Comparison of ENCODE assay signal across 24 mouse cellular contexts in the genomic region with DNA sequence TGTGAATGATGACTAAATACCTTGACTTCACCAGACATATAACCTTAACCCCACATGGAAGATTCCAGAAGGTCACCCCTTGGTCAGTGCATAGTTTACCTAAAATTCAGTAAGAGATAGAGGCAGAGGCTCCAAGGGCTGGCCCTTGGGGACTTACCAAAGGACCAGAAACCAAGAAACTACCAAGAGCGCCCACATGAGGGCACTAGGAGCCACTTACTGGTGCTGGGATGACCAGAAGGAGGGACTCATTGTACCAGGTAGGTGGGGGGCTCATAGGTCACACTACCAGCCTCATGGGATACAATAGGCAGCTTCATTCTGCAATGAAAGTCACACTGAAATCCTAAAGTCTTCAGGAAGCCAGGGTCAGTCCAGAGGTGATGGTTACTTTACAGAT.
DNase-seq lines count a peak whose midpoint lies in the region; ATAC-seq and TF ChIP-seq lines count a peak whose summit lies in the region.
"Had no signal": no experiment of that assay in that cellular context is flagged by ENCODE, and none has a peak within 500 bp of the region (broad histone marks: within the 10 kb centered on the region; RNA-seq: fewer than 3 reads in every experiment).

No protein-coding gene starts in this region.

- no peaks in the 10 kb centered on the region for H3K9me3 ChIP-seq in midbrain, postnatal 0 days (ENCODE audit: low read length)
- no peaks in the 10 kb centered on the region for H3K9me3 ChIP-seq in midbrain, embryonic 13.5 days
- H3K9me3 ChIP-seq: embryonic facial prominence, embryonic 10.5 days; embryonic facial prominence, embryonic 13.5 days; forebrain, embryonic 12.5 days; forebrain, embryonic 15.5 days; heart, embryonic 10.5 days; hindbrain, embryonic 12.5 days; hindbrain, embryonic 15.5 days had no signal

- H3K4me1 ChIP-seq in cerebellum, adult 2 months (ENCODE audit: control insufficient read depth, insufficient read depth, low read length): peaks cover 11% of the 10 kb centered on the region
- H3K4me1 ChIP-seq in midbrain, postnatal 0 days (ENCODE audit: insufficient read depth, low read length): no peaks in the 10 kb centered on the region
- 0 out of 2 replicates have a peak, but pooled peaks cover 8% of the 10 kb centered on the region for H3K4me1 ChIP-seq in midbrain, embryonic 13.5 days (replicated peaks)
- H3K4me1 ChIP-seq: embryonic facial prominence, embryonic 10.5 days; embryonic facial prominence, embryonic 13.5 days; forebrain, embryonic 12.5 days; heart, embryonic 10.5 days; heart, embryonic 13.5 days; hindbrain, embryonic 12.5 days had no signal

- no peak for DNase-seq in cerebellum, adult 2 months
- DNase-seq in cerebellum, postnatal 4 days (ENCODE audit: low spot score in 2 of 2): no peak
- DNase-seq in layer of hippocampus, adult 2 months (ENCODE audit: low spot score in 2 of 2): no peak
- DNase-seq in layer of hippocampus, postnatal 36 days: no peak
- DNase-seq in midbrain, postnatal 0 days (ENCODE audit: low spot score): no peak
- no peak for DNase-seq in right cerebral cortex, postnatal 36 days (ENCODE audit: low spot score in 2 of 2)
- DNase-seq: adrenal gland, adult 8-10 months; adrenal gland, postnatal 25 days; cerebellum, adult 8-10 months; embryo, embryonic 11 days; gastrocnemius, postnatal 25 days; heart, adult 2 months; heart, postnatal 14 days had no signal

- TF ChIP-seq CTCF in cerebellum, adult 2 months (IDR thresholded peaks at IDR 0.05; ENCODE audit: borderline replicate concordance, insufficient read depth, low read depth, low read length): 0 out of 2 replicates have a peak, but pooled peaks have one; percentile 11
- peak; percentile 65 for TF ChIP-seq CTCF in layer of hippocampus, adult 2 months (conservative IDR thresholded peaks at IDR 0.05)
- TF ChIP-seq CTCF in midbrain, postnatal 0 days (IDR thresholded peaks at IDR 0.05): peak; percentile 11; the same call in 1 of the 2 replicates

- H3K4me3 ChIP-seq in cerebellum, adult 2 months (replicated peaks; ENCODE audit: insufficient read depth, low read depth, low read length): no peak overlapping the region
- H3K4me3 ChIP-seq in layer of hippocampus, adult 2 months: no peak overlapping the region
- no peak overlapping the region for H3K4me3 ChIP-seq in midbrain, postnatal 0 days (ENCODE audit: low read depth, low read length)
- no peak overlapping the region for H3K4me3 ChIP-seq in midbrain, embryonic 13.5 days (replicated peaks)
- H3K4me3 ChIP-seq: embryonic facial prominence, embryonic 10.5 days; embryonic facial prominence, embryonic 13.5 days; erythroblast, embryonic 14.5 days; forebrain, embryonic 12.5 days; forebrain, embryonic 15.5 days; heart, adult 2 months; heart, embryonic 10.5 days; heart, embryonic 13.5 days; hindbrain, embryonic 12.5 days; hindbrain, embryonic 15.5 days had no signal

- H3K9ac ChIP-seq in midbrain, postnatal 0 days (replicated peaks; ENCODE audit: low read length, poor library complexity, severe bottlenecking): no peak overlapping the region
- no peak overlapping the region for H3K9ac ChIP-seq in midbrain, embryonic 13.5 days (replicated peaks)
- H3K9ac ChIP-seq: embryonic facial prominence, embryonic 13.5 days; forebrain, embryonic 12.5 days; forebrain, embryonic 15.5 days; heart, embryonic 13.5 days; hindbrain, embryonic 12.5 days; hindbrain, embryonic 15.5 days had no signal

- H3K27ac ChIP-seq in cerebellum, adult 2 months (ENCODE audit: insufficient read depth, low read length): no peak overlapping the region
- no peak overlapping the region for H3K27ac ChIP-seq in layer of hippocampus, adult 2 months
- H3K27ac ChIP-seq in midbrain, postnatal 0 days (ENCODE audit: low read depth, low read length): no peak overlapping the region
- H3K27ac ChIP-seq in midbrain, embryonic 13.5 days: no peak overlapping the region
- H3K27ac ChIP-seq: embryonic facial prominence, embryonic 10.5 days; embryonic facial prominence, embryonic 13.5 days; forebrain, embryonic 12.5 days; forebrain, embryonic 15.5 days; heart, adult 2 months; heart, embryonic 10.5 days; heart, embryonic 13.5 days; hindbrain, embryonic 12.5 days; hindbrain, embryonic 15.5 days had no signal

- H3K36me3 ChIP-seq in midbrain, postnatal 0 days (ENCODE audit: insufficient read depth, low read length): no peaks in the 10 kb centered on the region
- H3K36me3 ChIP-seq in midbrain, embryonic 13.5 days: no peaks in the 10 kb centered on the region
- H3K36me3 ChIP-seq: embryonic facial prominence, embryonic 10.5 days; embryonic facial prominence, embryonic 13.5 days; forebrain, embryonic 12.5 days; forebrain, embryonic 15.5 days; heart, embryonic 10.5 days; heart, embryonic 13.5 days; hindbrain, embryonic 12.5 days; hindbrain, embryonic 15.5 days had no signal

- H3K27me3 ChIP-seq in cerebellum, adult 2 months (ENCODE audit: control insufficient read depth, insufficient read depth, low read length): no peaks in the 10 kb centered on the region
- H3K27me3 ChIP-seq in midbrain, postnatal 0 days (ENCODE audit: insufficient read depth, low read length): no peaks in the 10 kb centered on the region
- H3K27me3 ChIP-seq in midbrain, embryonic 13.5 days: no peaks in the 10 kb centered on the region
- H3K27me3 ChIP-seq: embryonic facial prominence, embryonic 13.5 days; forebrain, embryonic 12.5 days; forebrain, embryonic 15.5 days; heart, embryonic 13.5 days; hindbrain, embryonic 12.5 days; hindbrain, embryonic 15.5 days had no signal

- TF ChIP-seq POLR2A in cerebellum, adult 2 months (IDR thresholded peaks at IDR 0.05; ENCODE audit: borderline replicate concordance, insufficient read depth, low read length): no peak

- H3K4me2 ChIP-seq in midbrain, postnatal 0 days (ENCODE audit: low read depth, low read length, poor library complexity, severe bottlenecking): no peak overlapping the region
- no peak overlapping the region for H3K4me2 ChIP-seq in midbrain, embryonic 13.5 days (replicated peaks)
- H3K4me2 ChIP-seq: embryonic facial prominence, embryonic 13.5 days; forebrain, embryonic 12.5 days; forebrain, embryonic 15.5 days; heart, embryonic 13.5 days; hindbrain, embryonic 12.5 days; hindbrain, embryonic 15.5 days had no signal

- WGBS in cerebellum, adult 2 months: 100% methylated on average over 1 of the region's 1 CpGs
- 100% methylated on average over 1 of the region's 1 CpGs for WGBS in midbrain, postnatal 0 days
- WGBS in midbrain, embryonic 13.5 days: 88% methylated on average over 1 of the region's 1 CpGs

- ATAC-seq in midbrain, postnatal 0 days (ENCODE audit: low FRiP score): no peak
- ATAC-seq in midbrain, embryonic 13.5 days: no peak
- ATAC-seq: activated CD4-positive, CD25-positive, alpha-beta regulatory T cell, adult 4 months; forebrain, embryonic 15.5 days had no signal

Comparison
In these comparisons a context has a peak if more than half of its experiments do, and no peak if none do; other contexts are left out.
1. CTCF ChIP-seq: peak in every context shown above with its lines; median percentile 65 in layer of hippocampus, adult 2 months; 11 in cerebellum, adult 2 months; 11 in midbrain, postnatal 0 days.